Mouse (Mus musculus): ENCODE results near the gene Tbc1d2.
"Not testable (repeated sequence)": the region's sequence is repeated elsewhere in the genome, so short reads cannot be mapped to it uniquely, and the experiment has no call there.

The Tbc1d2 gene

GRCm38 (mm10) chr4:46642924-46643675, 6.9 kb downstream of the Tbc1d2 start:
- DNase-seq (ENCODE audit: low spot score in 2 of 2) = no peak

- DNase-seq (ENCODE audit: low spot score in 2 of 2) = no peak
These were observed 8.7 kb downstream of the Tbc1d2 start for GRCm38 (mm10) chr4:46641283-46641682.

- DNase-seq (ENCODE audit: low spot score in 2 of 2) = no peak
These were observed 10.1 kb downstream of the Tbc1d2 start for GRCm38 (mm10) chr4:46639866-46640265.

GRCm38 (mm10) chr4:46637250-46637649, 12.8 kb downstream of the Tbc1d2 start:
- not testable (repeated sequence) for DNase-seq (ENCODE audit: low spot score in 2 of 2)

- DNase-seq (ENCODE audit: low spot score in 2 of 2) = no peak
These were observed 14.1 kb downstream of the Tbc1d2 start for GRCm38 (mm10) chr4:46635702-46636430.

- DNase-seq (ENCODE audit: low spot score in 2 of 2) = no peak
These were observed 15.1 kb downstream of the Tbc1d2 start for GRCm38 (mm10) chr4:46634881-46635280.

GRCm38 (mm10) chr4:46633565-46633964, 16.4 kb downstream of the Tbc1d2 start:
- not testable (repeated sequence) for DNase-seq (ENCODE audit: low spot score in 2 of 2)

- no peak for DNase-seq (ENCODE audit: low spot score in 2 of 2)
These were observed 17.5 kb downstream of the Tbc1d2 start for GRCm38 (mm10) chr4:46632465-46632864.

- DNase-seq (ENCODE audit: low spot score in 2 of 2) = no peak
These were observed 19.6 kb downstream of the Tbc1d2 start for GRCm38 (mm10) chr4:46630390-46630789.

GRCm38 (mm10) chr4:46628873-46629272, 21.1 kb downstream of the Tbc1d2 start:
- DNase-seq (ENCODE audit: low spot score in 2 of 2) = no peak

GRCm38 (mm10) chr4:46628081-46628480, 21.9 kb downstream of the Tbc1d2 start:
- DNase-seq (ENCODE audit: low spot score in 2 of 2) = no peak

GRCm38 (mm10) chr4:46625101-46625500, 24.9 kb downstream of the Tbc1d2 start:
- no peak for DNase-seq (ENCODE audit: low spot score in 2 of 2)

- no peak for DNase-seq (ENCODE audit: low spot score in 2 of 2)
These were observed 27.0 kb downstream of the Tbc1d2 start for GRCm38 (mm10) chr4:46623007-46623406.

GRCm38 (mm10) chr4:46620946-46621345, 29.1 kb downstream of the Tbc1d2 start:
- DNase-seq (ENCODE audit: low spot score in 2 of 2) = no peak

- no peak for DNase-seq (ENCODE audit: low spot score in 2 of 2)
These were observed 29.7 kb downstream of the Tbc1d2 start for GRCm38 (mm10) chr4:46620330-46620729.

- no peak for DNase-seq (ENCODE audit: low spot score in 2 of 2)
These were observed 31.7 kb downstream of the Tbc1d2 start for GRCm38 (mm10) chr4:46618196-46618817.

- no peak for DNase-seq (ENCODE audit: low spot score in 2 of 2)
These were observed 32.6 kb downstream of the Tbc1d2 start for GRCm38 (mm10) chr4:46617408-46617807.

- DNase-seq (ENCODE audit: low spot score in 2 of 2) = no peak
These were observed 35.4 kb downstream of the Tbc1d2 start for GRCm38 (mm10) chr4:46614641-46615040.

GRCm38 (mm10) chr4:46613618-46614017, 36.4 kb downstream of the Tbc1d2 start:
- no peak for DNase-seq (ENCODE audit: low spot score in 2 of 2)

- peak; percentile 80 to 83 for DNase-seq (ENCODE audit: low spot score in 2 of 2)
These were observed 38.8 kb downstream of the Tbc1d2 start for GRCm38 (mm10) chr4:46611181-46611580.

- DNase-seq (ENCODE audit: low spot score in 2 of 2) = no peak
These were observed 42.4 kb downstream of the Tbc1d2 start for GRCm38 (mm10) chr4:46607601-46608000.

GRCm38 (mm10) chr4:46605451-46605850, 44.6 kb downstream of the Tbc1d2 start:
- no peak for DNase-seq (ENCODE audit: low spot score in 2 of 2)

GRCm38 (mm10) chr4:46602704-46603103, 47.3 kb downstream of the Tbc1d2 start:
- DNase-seq (ENCODE audit: low spot score in 2 of 2) = no peak
